Mouse (Mus musculus): ENCODE measurements around the gene Gcgr. TPM values are rescaled to one million over a fixed set of nuclear protein-coding genes. Genes with fewer than 3 reads are reported as not detected.

Gcgr gene
- total and polyA plus RNA-seq, 3 experiments = 0.09 to 0.20 (median 0.13) TPM

- H3K4me3 ChIP-seq (replicated peaks in 1 of 3; ENCODE audit: low read depth in 2 of 3, low read length in 2 of 3, poor library complexity in 1 of 3) = no peak overlapping the region
- no peak overlapping the region for H3K9ac ChIP-seq (ENCODE audit: insufficient read depth, low read depth)
- H3K4me1 ChIP-seq (ENCODE audit: control insufficient read depth in 1 of 2, insufficient read depth in 2 of 2) = peaks cover 5 to 15% of the 10 kb centered on the region in 2 experiments
- H3K36me3 ChIP-seq (replicated peaks in 1 of 2; ENCODE audit: control insufficient read depth in 1 of 2, insufficient read depth in 1 of 2, low read length in 1 of 2) = no peaks in the 10 kb centered on the region
- H3K79me2 ChIP-seq (replicated peaks; ENCODE audit: control insufficient read depth, extremely low read depth, insufficient read depth, poor library complexity, severe bottlenecking) = no peaks in the 10 kb centered on the region
- peaks cover 2% of the 10 kb centered on the region for H3K27me3 ChIP-seq (replicated peaks)
- dilution Hi-C loops (cut with MboI; ENCODE audit: extremely low pct_ligation_motif_present, extremely low pct_unique_long_range_greater_than_20kb, low sequenced_read_pairs) (no loop called here), in situ Hi-C loops (cut with MboI; ENCODE audit: low pct_ligation_motif_present, low pct_unique_long_range_greater_than_20kb, low sequenced_read_pairs) (no loop called here)
- DNase-seq (ENCODE audit: extremely low read depth) = no peak
- H3K27ac ChIP-seq (ENCODE audit: insufficient read depth, low read depth) = no peak overlapping the region
- H3K9me3 ChIP-seq (replicated peaks; ENCODE audit: low read length) = no peaks in the 10 kb centered on the region
- TF ChIP-seq MYC (IDR thresholded peaks at IDR 0.05; ENCODE audit: low read depth, low read length) = no peak
- no peak for TF ChIP-seq E2F4 (IDR thresholded peaks at IDR 0.05; ENCODE audit: insufficient replicate concordance, low read depth, low read length)
- no peak for TF ChIP-seq USF1 (IDR thresholded peaks at IDR 0.05; ENCODE audit: low read depth, low read length)
- no peak for TF ChIP-seq ZNF384 (IDR thresholded peaks at IDR 0.05; ENCODE audit: low read depth, low read length)
- TF ChIP-seq CTCF (conservative IDR thresholded peaks at IDR 0.05 in 1 of 2, IDR thresholded peaks at IDR 0.05 in 1 of 2; ENCODE audit: low read depth in 2 of 2, low read length in 2 of 2) = no peak
- no peak for TF ChIP-seq PAX5 (IDR thresholded peaks at IDR 0.05; ENCODE audit: low read length)
- no peak for TF ChIP-seq GABPA (IDR thresholded peaks at IDR 0.05; ENCODE audit: insufficient replicate concordance, low read depth, low read length)
- TF ChIP-seq NRF1 (IDR thresholded peaks at IDR 0.05; ENCODE audit: low read depth, low read length) = no peak
- no peak for TF ChIP-seq ZKSCAN1 (IDR thresholded peaks at IDR 0.05; ENCODE audit: borderline replicate concordance, low read depth, low read length)
- TF ChIP-seq ZC3H11A (IDR thresholded peaks at IDR 0.05; ENCODE audit: low read depth, low read length) = no peak
- TF ChIP-seq EP300 (IDR thresholded peaks at IDR 0.05; ENCODE audit: low read length) = no peak
- no peak for TF ChIP-seq RAD21 (IDR thresholded peaks at IDR 0.05; ENCODE audit: low read depth, low read length)
- TF ChIP-seq ELF1 (IDR thresholded peaks at IDR 0.05; ENCODE audit: low read depth, low read length) = no peak
- H3K4me2 ChIP-seq (ENCODE audit: insufficient read depth, low read depth, poor library complexity, severe bottlenecking) = no peak overlapping the region
Observed at GRCm38 (mm10) chr11:120507611-120508289, 22.7 kb upstream of the Gcgr start.

GRCm38 (mm10) chr11:120508290-120508870 is 22.1 kb upstream of the Gcgr start:
- in situ Hi-C loops (cut with MboI; ENCODE audit: low pct_ligation_motif_present, low pct_unique_long_range_greater_than_20kb, low sequenced_read_pairs) (no loop called here), dilution Hi-C loops (cut with MboI; ENCODE audit: extremely low pct_ligation_motif_present, extremely low pct_unique_long_range_greater_than_20kb, low sequenced_read_pairs) (no loop called here)
- Histone ChIP-seq H3K79me2 (replicated peaks; ENCODE audit: control insufficient read depth, extremely low read depth, insufficient read depth, poor library complexity, severe bottlenecking) (no peaks in the 10 kb centered on the region), H3K27ac (ENCODE audit: insufficient read depth, low read depth) (no peak overlapping the region), H3K4me3 (replicated peaks in 1 of 3; ENCODE audit: low read depth in 2 of 3, low read length in 2 of 3, poor library complexity in 1 of 3) (no peak overlapping the region), H3K4me1 (ENCODE audit: control insufficient read depth in 1 of 2, insufficient read depth in 2 of 2) (peaks cover 5 to 15% of the 10 kb centered on the region in 2 experiments), H3K36me3 (replicated peaks in 1 of 2; ENCODE audit: control insufficient read depth in 1 of 2, insufficient read depth in 1 of 2, low read length in 1 of 2) (no peaks in the 10 kb centered on the region), H3K9me3 (replicated peaks; ENCODE audit: low read length) (no peaks in the 10 kb centered on the region), H3K4me2 (ENCODE audit: insufficient read depth, low read depth, poor library complexity, severe bottlenecking) (no peak overlapping the region), H3K27me3 (replicated peaks) (peaks cover 2% of the 10 kb centered on the region), H3K9ac (ENCODE audit: insufficient read depth, low read depth) (no peak overlapping the region)
- TF ChIP-seq ZMIZ1 (IDR thresholded peaks at IDR 0.05; ENCODE audit: low read depth, low read length) = no peak
- peak; percentile 25; the same call in 1 of the 2 replicates for TF ChIP-seq BHLHE40 (IDR thresholded peaks at IDR 0.05; ENCODE audit: low read depth, low read length)
- no peak for DNase-seq (ENCODE audit: extremely low read depth)
